Mouse (Mus musculus) testis, adult 2 months (tissue): ENCODE measurements around the gene Ivd. TPM values are rescaled to one million over a fixed set of nuclear protein-coding genes. Genes with fewer than 3 reads are reported as not detected.

Experiments used
- H3K27ac ChIP-seq: fragments of 200-500 bp; 2 replicates; pipeline ENCODE4 v1.5.1; 2012; ENCODE audit warnings: low read depth, low read length; ENCODE audit not compliant: control insufficient read depth, insufficient read depth
- H3K27me3 ChIP-seq: fragments of 200-500 bp; 2 replicates; pipeline ENCODE4 v1.6.1; 2012; ENCODE audit warnings: mild to moderate bottlenecking, low read length, moderate library complexity; ENCODE audit not compliant: control insufficient read depth, insufficient read depth
- H3K36me3 ChIP-seq: fragments of 200-500 bp; 2 replicates; pipeline ENCODE4 v1.6.1; 2012; ENCODE audit warnings: mild to moderate bottlenecking, low read length; ENCODE audit not compliant: control insufficient read depth, insufficient read depth
- H3K4me1 ChIP-seq: fragments of 200-500 bp; 2 replicates; pipeline ENCODE4 v1.6.1; 2012; ENCODE audit warnings: low read length; ENCODE audit not compliant: control insufficient read depth, insufficient read depth
- H3K4me3 ChIP-seq: fragments of 200-500 bp; 2 replicates; pipeline ENCODE4 v1.5.1; 2012; ENCODE audit warnings: low read depth, mild to moderate bottlenecking, low read length, moderate library complexity, mixed read lengths; ENCODE audit not compliant: control insufficient read depth
- CTCF ChIP-seq: fragments of 200-500 bp; IDR thresholded peaks from 2 replicates; pipeline ENCODE4 v1.5.1; 2012; ENCODE audit warnings: low read depth, mild to moderate bottlenecking, inconsistent platforms, low read length, moderate library complexity; ENCODE audit not compliant: control insufficient read depth, insufficient read depth, insufficient replicate concordance
- POLR2A ChIP-seq: fragments of 200-500 bp; IDR thresholded peaks from 2 replicates; pipeline ENCODE4 v1.6.1; 2012; ENCODE audit warnings: low read depth, mild to moderate bottlenecking, inconsistent platforms, low read length, moderate library complexity; ENCODE audit not compliant: control insufficient read depth
- polyA plus RNA-seq: library from polyadenylated mRNA; depleted of rRNA; stranded (reverse); fragments of >200 nt; gene quantifications from 2 replicates; pipeline ENCODE4 v1.2.3, GENCODE M21; 2012

The Ivd gene
- polyA plus RNA-seq, 1 experiment: 41.3 TPM

DNA sequence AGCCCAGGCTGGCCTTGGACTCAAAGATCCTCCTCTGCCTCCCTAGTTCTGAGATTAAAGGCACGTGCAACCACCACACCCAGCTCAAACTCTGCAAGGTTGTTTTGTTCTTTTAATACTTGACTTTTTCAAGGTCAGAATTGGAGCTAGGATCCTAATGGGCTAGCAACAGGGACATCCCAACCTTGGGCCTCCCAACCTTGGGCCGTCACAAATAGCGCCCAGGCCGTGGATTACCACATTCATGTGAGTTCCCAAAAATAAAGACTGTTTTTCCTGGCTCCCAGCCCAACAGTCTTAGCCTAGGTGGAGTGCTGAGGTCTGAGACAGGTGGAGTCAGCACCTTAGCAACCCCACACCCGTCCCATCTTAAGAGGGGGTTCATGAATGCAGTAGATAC lies 20.2 kb downstream of the Ivd start:
- Histone ChIP-seq H3K36me3 (no peaks in the 10 kb centered on the region), H3K4me1 (peaks cover 4% of the 10 kb centered on the region), H3K4me3 (no peak overlapping the region), H3K27me3 (no peaks in the 10 kb centered on the region), H3K27ac (peak overlapping the region; percentile 36; the same call in 1 of the 2 replicates)
- TF ChIP-seq CTCF: no peak
- no peak for TF ChIP-seq POLR2A

DNA sequence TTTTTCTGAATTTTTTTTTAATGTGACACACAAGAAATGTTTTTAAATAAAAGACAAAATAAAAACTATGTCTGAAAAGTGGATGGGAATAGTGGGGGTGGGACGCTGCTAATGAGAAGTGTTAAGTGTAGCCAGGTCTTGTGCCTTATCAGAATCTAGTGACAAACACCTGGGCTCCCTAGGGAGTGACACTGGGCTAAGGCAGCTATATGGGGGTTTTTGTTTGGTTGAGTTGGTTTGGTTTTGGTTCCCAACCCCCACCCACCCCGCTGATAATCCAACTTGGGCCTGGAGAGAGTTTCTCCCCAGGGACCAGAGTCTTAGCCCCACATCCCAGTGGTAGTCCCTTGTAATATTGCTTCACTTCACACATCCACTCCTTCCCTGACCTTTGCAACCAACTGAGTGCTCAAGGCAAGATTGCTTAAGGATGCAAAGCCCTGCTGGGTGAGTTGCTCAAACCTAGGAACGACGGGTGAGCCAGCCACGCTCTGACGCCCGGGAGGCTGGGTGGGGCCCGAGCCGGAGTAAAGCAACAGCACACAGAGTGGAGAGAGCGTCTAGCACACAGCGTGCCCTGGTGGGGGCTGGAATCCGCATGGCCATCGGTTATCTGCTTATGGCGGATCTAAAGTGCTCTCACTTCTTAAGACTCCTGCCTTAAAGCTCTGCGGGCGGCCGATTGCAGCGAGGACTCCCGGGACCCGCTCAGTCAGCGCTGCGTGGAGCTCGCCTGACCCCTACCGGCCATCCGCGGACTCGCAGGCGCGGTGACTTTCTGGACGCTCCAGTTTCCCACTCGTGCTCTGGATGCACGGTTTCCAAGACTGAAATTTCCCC lies 21.3 kb downstream of the Ivd start:
- H3K27ac ChIP-seq: no peak overlapping the region

DNA sequence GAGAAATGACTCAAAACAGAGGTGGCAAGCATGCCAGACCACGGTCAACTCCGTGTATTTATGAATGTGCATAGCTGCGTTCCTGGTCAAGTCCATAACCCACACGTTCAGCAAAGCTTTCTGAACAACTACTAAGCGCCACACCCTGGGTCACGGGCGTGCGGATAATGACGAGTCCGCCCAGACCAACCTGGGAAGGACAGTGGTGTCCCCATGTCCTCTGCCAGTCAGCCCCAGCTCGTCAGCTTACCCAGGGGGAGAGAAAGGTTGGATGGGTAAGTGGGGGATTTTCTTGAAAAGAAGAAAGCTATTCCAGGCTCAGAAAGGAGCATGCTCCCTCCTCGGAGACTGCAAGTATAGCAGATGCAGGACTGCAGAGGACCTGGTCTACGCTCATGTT lies 25.7 kb downstream of the Ivd start:
- peaks cover 7% of the 10 kb centered on the region for H3K4me1 ChIP-seq
- TF ChIP-seq POLR2A: no peak
- no peak for TF ChIP-seq CTCF
- no peaks in the 10 kb centered on the region for H3K36me3 ChIP-seq
- H3K27ac ChIP-seq: 0 out of 2 replicates have a peak overlapping the region, but pooled peaks have one; percentile 15
- no peaks in the 10 kb centered on the region for H3K27me3 ChIP-seq
- H3K4me3 ChIP-seq: no peak overlapping the region

More for the DNA sequence above, 21.3 kb downstream of the Ivd start:
- Histone ChIP-seq H3K36me3 (no peaks in the 10 kb centered on the region), H3K4me1 (peaks cover 4% of the 10 kb centered on the region), H3K27me3 (no peaks in the 10 kb centered on the region), H3K4me3 (peak overlapping the region; percentile 77)
- no peak for TF ChIP-seq POLR2A
- TF ChIP-seq CTCF: peak; percentile 99

DNA sequence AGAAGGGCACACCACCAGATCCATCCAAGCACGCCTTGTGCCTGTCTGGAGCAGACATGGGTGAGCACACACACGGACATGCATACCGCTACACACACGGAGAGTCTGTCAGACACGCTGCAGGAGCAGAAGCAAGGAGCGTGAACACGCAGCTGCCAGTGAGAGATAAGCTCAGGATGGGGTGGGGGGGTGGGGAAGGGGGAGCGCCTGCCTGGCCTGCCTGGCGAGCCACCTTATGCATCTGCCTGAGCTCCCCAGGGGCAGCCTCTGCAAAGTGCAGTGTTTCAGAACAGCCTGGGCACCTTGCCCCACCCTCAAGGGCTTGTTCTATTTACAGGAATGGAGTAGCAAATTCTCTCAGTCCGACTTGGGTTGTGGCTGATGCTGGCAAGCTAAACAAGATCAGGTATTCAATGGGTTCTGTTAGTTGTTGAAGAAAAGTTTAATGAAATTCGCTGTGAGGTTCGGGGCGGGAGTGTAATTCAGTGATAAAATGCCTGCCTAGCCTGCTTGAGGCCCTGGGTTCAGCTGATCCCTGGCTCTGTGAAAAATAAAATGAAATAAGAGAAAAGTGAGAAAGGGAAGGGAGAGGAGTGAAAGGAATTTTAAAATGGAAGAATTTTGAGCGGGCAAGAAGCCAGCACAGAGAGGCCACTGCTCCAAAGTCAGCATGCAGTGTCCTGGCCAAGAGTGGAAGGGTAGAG lies 26.2 kb downstream of the Ivd start:
- H3K4me1 ChIP-seq: peaks cover 6% of the 10 kb centered on the region
- H3K4me3 ChIP-seq: no peak overlapping the region
- H3K27me3 ChIP-seq: no peaks in the 10 kb centered on the region
- TF ChIP-seq CTCF (no peak), POLR2A (no peak; the same call in 1 of the 2 replicates)
- H3K27ac ChIP-seq: 0 out of 2 replicates have a peak overlapping the region, but pooled peaks have one; percentile 15
- no peaks in the 10 kb centered on the region for H3K36me3 ChIP-seq

DNA sequence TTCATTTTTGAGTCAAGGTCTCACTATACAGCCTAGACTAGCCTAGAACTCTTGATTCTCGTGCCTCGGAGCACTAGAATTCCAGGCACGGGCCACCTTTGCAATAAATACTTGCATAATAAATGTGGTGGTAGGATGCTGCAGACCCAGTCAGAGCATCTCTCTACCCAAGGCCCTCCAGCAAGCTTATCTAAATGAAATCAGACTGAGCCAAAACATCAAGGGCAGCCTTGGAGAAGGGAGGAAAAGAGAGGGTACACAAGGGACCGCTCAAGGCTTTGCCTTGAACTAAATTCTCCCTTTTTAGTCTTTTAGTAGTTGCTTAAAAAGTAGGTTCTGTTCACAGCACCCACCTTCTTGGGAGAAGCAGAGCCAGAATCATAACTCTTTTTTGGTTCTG lies 29.4 kb downstream of the Ivd start:
- no peaks in the 10 kb centered on the region for H3K27me3 ChIP-seq
- H3K36me3 ChIP-seq: no peaks in the 10 kb centered on the region
- TF ChIP-seq CTCF (no peak), POLR2A (no peak)
- H3K4me3 ChIP-seq: no peak overlapping the region
- H3K4me1 ChIP-seq: peaks cover 10% of the 10 kb centered on the region
- no peak overlapping the region for H3K27ac ChIP-seq

DNA sequence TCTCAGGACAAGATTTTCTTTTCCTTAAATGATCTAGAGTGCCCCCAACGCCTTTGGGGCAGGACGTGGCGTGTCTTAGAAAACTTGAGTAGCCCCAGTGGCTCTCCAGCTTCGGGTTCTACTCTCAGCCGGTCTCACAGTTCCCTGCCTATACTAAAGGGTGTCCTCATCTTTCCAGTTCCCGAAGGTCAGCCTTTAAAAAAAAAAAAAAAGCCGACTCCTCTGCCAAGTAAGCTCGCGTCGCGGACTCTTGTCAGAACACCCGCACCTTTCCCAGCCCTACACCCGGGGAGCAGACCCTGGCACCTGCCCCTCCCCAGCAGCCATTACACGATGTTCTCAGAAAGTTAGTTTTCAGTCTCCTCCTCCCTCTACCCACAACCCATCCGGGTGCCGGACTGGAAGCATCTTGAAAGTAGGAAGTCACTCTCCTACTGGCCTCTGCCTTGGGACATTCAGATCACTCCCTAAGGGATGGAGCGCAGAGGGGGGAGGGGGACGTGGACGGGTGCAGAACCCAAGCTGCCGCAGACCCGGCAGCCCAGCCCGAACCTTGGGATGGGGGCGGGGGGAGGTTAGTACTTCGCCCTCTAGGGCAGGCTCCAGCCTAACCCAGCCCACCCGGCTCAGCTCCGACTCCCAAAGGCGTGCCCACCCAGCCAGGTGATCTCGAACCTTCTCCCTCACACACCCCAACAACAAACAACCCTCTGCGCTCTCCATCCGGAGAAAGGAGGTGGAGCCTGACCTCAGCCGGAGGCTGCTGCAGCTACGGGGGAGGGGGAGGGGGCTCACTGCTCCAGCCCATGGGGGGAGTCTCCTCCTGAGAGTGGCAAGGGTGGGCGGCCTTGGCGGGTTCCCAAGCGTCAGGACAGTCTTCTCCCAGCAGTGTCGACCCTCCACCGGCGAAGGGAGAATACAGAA lies 34.5 kb downstream of the Ivd start:
- Histone ChIP-seq H3K27ac (peak overlapping the region; percentile 28), H3K4me3 (peak overlapping the region; percentile 67), H3K27me3 (no peaks in the 10 kb centered on the region), H3K4me1 (peaks cover 39% of the 10 kb centered on the region), H3K36me3 (no peaks in the 10 kb centered on the region)
- TF ChIP-seq CTCF: no peak
